Mouse (Mus musculus) fat pad, adult 2 months (tissue): ENCODE data around the gene Tomm22.
"Not testable (repeated sequence)": the region's sequence is repeated elsewhere in the genome, so short reads cannot be mapped to it uniquely, and the experiment has no call there.

Experiments used
- DNase-seq: peaks from one replicate; pipeline ENCODE4 v3.0.0-alpha.2; 2011; ENCODE audit warnings: low read depth, low spot score; ENCODE audit errors: extremely low read depth

Gene Tomm22

GRCm38 (mm10) chr15:79670249-79670971 lies at the start of gene Tomm22:
Gene Tomm22 (plus strand): TSS chr15:79670861.
- no peak for DNase-seq

GRCm38 (mm10) chr15:79630471-79630870 lies 40.2 kb upstream of the Tomm22 start:
- DNase-seq: no peak

GRCm38 (mm10) chr15:79641135-79641817 lies 29.4 kb upstream of the Tomm22 start:
- no peak for DNase-seq

GRCm38 (mm10) chr15:79645483-79645882 lies 25.2 kb upstream of the Tomm22 start:
- DNase-seq: no peak

- DNase-seq: no peak
Observed at GRCm38 (mm10) chr15:79648130-79648529, 22.5 kb upstream of the Tomm22 start.

GRCm38 (mm10) chr15:79650569-79650968 lies 20.1 kb upstream of the Tomm22 start:
- no peak for DNase-seq

GRCm38 (mm10) chr15:79651481-79651880 lies 19.2 kb upstream of the Tomm22 start:
- no peak for DNase-seq

- DNase-seq: no peak
Observed at GRCm38 (mm10) chr15:79656451-79656850, 14.2 kb upstream of the Tomm22 start.

GRCm38 (mm10) chr15:79657837-79658530 lies 12.7 kb upstream of the Tomm22 start:
- no peak for DNase-seq

GRCm38 (mm10) chr15:79658531-79659375 lies 11.9 kb upstream of the Tomm22 start, which contains the start of the genes Fam227a and Cby1:
Gene Fam227a (minus strand): TSS chr15:79658956.
Gene Cby1 (plus strand): TSS chr15:79659199.
- no peak for DNase-seq

GRCm38 (mm10) chr15:79661852-79662251 lies 8.8 kb upstream of the Tomm22 start:
- DNase-seq: no peak

GRCm38 (mm10) chr15:79664666-79665065 lies 6.0 kb upstream of the Tomm22 start:
- no peak for DNase-seq

- no peak for DNase-seq
Observed at GRCm38 (mm10) chr15:79669195-79669594, 1.5 kb upstream of the Tomm22 start.

- DNase-seq: no peak
Observed at GRCm38 (mm10) chr15:79670972-79671299, 275 bp downstream of the Tomm22 start.

- not testable (repeated sequence) for DNase-seq
Observed at GRCm38 (mm10) chr15:79671828-79672348, 1.2 kb downstream of the Tomm22 start.

GRCm38 (mm10) chr15:79677936-79678335 lies 7.3 kb downstream of the Tomm22 start:
- DNase-seq: no peak

- no peak for DNase-seq
Observed at GRCm38 (mm10) chr15:79681973-79682372, 11.3 kb downstream of the Tomm22 start.

GRCm38 (mm10) chr15:79683146-79683545 lies 12.5 kb downstream of the Tomm22 start:
- DNase-seq: no peak

- no peak for DNase-seq
Observed at GRCm38 (mm10) chr15:79683707-79684465, 13.2 kb downstream of the Tomm22 start.

GRCm38 (mm10) chr15:79684616-79685015 lies 14.0 kb downstream of the Tomm22 start:
- DNase-seq: no peak
